In genomic region chr7:121981307-121981871, GRCm38 (mm10) we compare ENCODE assay signal across 8 mouse cellular contexts. TPM values are rescaled to one million over a fixed set of nuclear protein-coding genes. Genes with fewer than 3 reads are reported as not detected.
DNase-seq lines count a peak whose midpoint lies in the region; ATAC-seq lines count a peak whose summit lies in the region.

Gene Cog7 (minus strand): TSS chr7:121981711.

- H3K4me1 ChIP-seq in lung, embryonic 16.5 days (replicated peaks; ENCODE audit: control insufficient read depth, insufficient read depth, low read length), result peaks cover 6% of the 10 kb centered on the region; the same call in 1 of the 2 replicates

- H3K9ac ChIP-seq in lung, embryonic 16.5 days (ENCODE audit: low read length), result peak within 1 kb of the TSS; percentile 74

- ATAC-seq in hematopoietic stem cell, adult 5-6 weeks (replicated peaks in 1 of 2; ENCODE audit: insufficient read depth in 1 of 2, low FRiP score in 2 of 2, low TSS enrichment in 1 of 2, low read depth in 1 of 2, poor library complexity in 2 of 2, severe bottlenecking in 2 of 2), result peak; percentile 95 to 97
- peak; percentile 91 for ATAC-seq in lung, embryonic 16.5 days (ENCODE audit: low read depth)

- no peak within 1 kb of the TSS for H3K27ac ChIP-seq in lung, embryonic 16.5 days (ENCODE audit: low read length)

- H3K36me3 ChIP-seq in lung, embryonic 16.5 days (ENCODE audit: control insufficient read depth, insufficient read depth, low read length), result no peaks in the 10 kb centered on the region

- peak within 1 kb of the TSS; percentile 72 for H3K4me2 ChIP-seq in lung, embryonic 16.5 days (ENCODE audit: low read depth, low read length)

- WGBS in lung, embryonic 16.5 days, result under 1% methylated on average over 55 of the region's 55 CpGs

- H3K27me3 ChIP-seq in lung, embryonic 16.5 days (ENCODE audit: control insufficient read depth, insufficient read depth, low read depth, low read length), result no peaks in the 10 kb centered on the region

- H3K4me3 ChIP-seq in lung, embryonic 16.5 days (ENCODE audit: low read length), result peak within 1 kb of the TSS; percentile 64

- H3K9me3 ChIP-seq in lung, embryonic 16.5 days (ENCODE audit: control insufficient read depth, low read length), result no peaks in the 10 kb centered on the region

- DNase-seq in MEL-GATA-1-ER (ENCODE audit: extremely low read depth, low read depth), result peak; percentile 90
- DNase-seq in cerebellum, adult 8-10 months, result peak; percentile 91
- DNase-seq in forelimb bud, embryonic 11.5 days (ENCODE audit: low read depth, low spot score), result peak; percentile 96
- peak; percentile 76 for DNase-seq in layer of hippocampus, adult 9-10 months (ENCODE audit: low spot score)
- peak; percentile 89 for DNase-seq in ovary, postnatal 10 days (ENCODE audit: low spot score)
- DNase-seq in thymus, postnatal 10 days (ENCODE audit: low spot score in 2 of 2), result peak; percentile 87 to 94

RNA-seq across cellular contexts. Expression of gene Cog7, which starts in this region (rescaled TPM):
- total RNA-seq in hematopoietic stem cell, adult 5-6 weeks (2017), result 12.8 and 14.7 TPM in 2 replicates
- 26.1 and 30.7 TPM in 2 replicates for polyA plus RNA-seq in lung, embryonic 16.5 days (2015; fragmentation: Nextera tagmentation; extraction: Ambion mirVana)
